Mouse (Mus musculus): ENCODE data around the gene Prkab1.

The Prkab1 gene

GRCm38 (mm10) chr5:115979134-115979696 is 45.1 kb downstream of the Prkab1 start:
- no peak for DNase-seq (ENCODE audit: low read depth, low spot score)

DNA sequence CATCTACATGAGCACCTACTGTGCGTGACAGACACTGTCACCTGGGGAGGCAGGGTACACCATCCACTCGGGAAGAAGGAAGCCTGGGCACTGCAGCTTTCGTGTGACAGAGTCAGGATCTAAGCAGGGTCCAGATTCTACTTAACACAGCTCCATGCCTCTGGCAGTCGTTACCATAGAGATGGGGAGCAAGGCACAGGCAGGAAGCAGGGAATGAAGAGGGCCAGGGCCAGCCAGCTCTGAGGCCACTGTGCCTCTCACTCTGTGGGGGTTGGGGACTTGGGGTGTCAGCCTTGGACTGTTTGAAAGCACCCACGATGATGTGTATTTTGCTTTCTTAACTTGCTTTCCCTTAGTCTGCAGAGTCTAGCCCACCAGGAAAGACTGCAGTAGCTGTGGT is 46.1 kb downstream of the Prkab1 start:
- DNase-seq (ENCODE audit: low read depth, low spot score) = peak; percentile 3

DNA sequence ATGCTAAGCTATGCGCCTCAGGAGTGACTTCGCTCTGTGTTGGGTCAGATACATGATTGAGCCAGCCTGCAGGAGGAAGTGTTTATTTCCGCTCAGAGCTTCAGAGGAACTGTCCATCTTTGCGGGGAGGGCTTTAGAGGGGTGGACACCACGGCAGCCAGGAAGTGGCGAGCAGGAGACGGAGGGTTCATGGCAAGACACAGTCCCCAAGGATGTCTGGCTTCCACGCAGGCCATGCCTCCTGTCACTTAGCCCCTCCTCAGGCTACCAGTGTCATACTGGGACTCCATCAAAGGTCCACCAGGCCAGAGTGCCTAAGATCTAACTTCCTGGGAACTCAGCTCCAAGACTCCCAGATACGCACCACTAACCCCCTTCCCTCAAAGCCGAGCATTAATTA is 46.6 kb downstream of the Prkab1 start:
- no peak for DNase-seq (ENCODE audit: low read depth, low spot score)

- DNase-seq (ENCODE audit: low read depth, low spot score) = peak; percentile 4
These were observed 47.0 kb downstream of the Prkab1 start for GRCm38 (mm10) chr5:115977266-115977665.

DNA sequence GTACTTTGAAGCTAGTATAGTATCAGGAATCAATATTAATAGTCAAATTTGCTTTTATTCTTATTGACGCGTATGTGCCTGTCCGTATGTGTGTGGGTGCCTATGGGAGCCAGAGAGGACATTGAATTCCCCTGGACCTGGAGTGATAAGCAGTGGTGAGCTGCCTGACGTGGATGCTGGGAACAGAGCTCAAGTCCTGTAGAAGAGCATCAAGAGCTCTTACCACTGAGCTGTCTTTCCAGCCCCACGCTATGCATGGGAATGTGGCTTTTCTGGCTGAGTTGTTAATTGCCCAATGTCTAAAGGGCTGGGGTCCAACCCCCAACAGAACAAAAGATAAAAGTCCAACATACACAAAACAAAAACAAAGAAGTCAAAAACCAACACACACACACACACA is 47.9 kb downstream of the Prkab1 start:
- DNase-seq (ENCODE audit: low read depth, low spot score) = no peak

DNA sequence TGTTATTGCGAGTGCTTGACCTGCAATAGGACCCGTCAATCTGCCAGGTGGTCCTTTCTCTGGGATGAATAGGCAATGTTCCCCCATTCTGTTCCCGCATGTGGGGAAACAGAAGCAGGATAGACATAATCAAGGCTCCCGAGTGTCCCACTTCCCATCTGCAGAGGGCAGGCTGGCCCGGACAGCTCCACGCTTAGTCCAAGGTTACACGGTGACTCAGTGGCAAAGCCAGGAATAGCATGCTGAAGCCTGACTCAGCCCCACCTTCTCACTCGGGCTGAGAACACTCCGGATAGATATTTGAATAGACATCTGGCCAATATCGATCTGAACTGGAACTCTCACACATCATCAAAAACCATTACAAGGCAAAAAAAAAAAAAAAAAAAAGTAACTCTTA is 48.6 kb downstream of the Prkab1 start:
- DNase-seq (ENCODE audit: low read depth, low spot score) = no peak

DNA sequence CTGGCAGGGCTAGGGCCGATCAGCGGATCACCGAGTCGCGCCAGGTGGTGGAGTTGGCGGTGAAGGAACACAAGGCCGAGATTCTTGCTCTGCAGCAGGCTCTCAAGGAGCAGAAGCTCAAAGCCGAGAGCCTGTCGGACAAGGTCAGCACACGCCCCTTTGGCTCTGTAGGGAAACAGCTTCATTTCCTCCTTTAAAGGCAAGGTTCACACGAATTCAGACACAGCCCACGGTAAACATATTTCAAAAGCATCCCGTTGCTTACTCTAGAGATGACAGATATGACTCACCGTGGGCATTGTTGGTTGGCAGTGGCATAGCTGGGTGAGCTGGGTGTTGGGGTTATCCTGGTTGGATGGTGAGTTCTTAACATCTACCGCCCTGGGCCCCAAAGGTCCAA is 53.1 kb downstream of the Prkab1 start:
- no peak for DNase-seq (ENCODE audit: low read depth, low spot score)
